Mouse (Mus musculus): ENCODE results near the gene Vmn1r236.
A peak's percentile ranks its signal among the peaks of the same experiment; 100 is the strongest.

The Vmn1r236 gene

DNA sequence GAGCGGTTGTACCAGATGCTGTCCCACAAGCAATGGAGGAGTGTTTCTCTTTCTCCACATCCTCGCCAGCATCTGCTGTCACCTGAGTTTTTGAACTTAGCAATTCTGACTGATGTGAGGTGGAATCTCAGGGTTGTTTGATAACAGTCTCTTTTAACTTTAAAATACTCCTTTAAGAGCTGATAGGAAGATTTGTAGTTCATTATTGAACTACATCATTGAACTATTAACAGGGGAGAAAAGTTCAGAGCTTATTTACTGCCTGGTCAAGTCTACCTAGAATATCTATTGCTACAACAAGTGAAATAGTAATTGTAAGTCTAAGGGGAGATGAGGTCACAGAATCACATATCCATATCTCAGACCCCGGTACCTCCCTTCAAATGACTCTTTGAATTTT, at the start of gene Vmn1r236:
Gene Vmn1r236 (plus strand): TSS at position 301 of the 400 bp plus-strand sequence.
- DNase-seq (ENCODE audit: low spot score in 2 of 2): no peak

GRCm38 (mm10) chr17:21256111-21256510, 26.6 kb upstream of the Vmn1r236 start, which contains the start of gene Vmn1r235:
TSS of gene Vmn1r235 (plus strand) at chr17:21256411.
- no peak for DNase-seq (ENCODE audit: low spot score in 2 of 2)

DNA sequence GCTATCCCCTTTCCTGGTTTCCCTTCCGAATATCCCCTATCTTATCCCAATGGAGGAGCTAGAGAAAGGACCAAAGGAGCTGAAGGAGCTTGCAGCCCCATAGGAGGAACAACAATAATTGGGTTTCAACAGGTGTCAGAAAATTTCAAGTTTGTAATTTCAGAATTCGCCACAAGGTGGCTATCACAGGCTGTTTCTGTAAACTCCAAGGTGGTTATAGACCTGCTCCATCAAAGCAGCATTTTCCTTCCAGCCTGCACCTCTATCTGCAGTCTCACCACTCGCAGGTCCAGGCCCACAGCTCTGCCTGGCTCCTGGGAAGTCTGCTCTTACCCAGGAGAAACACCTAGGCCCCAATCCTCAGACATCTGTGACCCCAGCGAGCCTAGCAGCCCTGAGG, 10.6 kb upstream of the Vmn1r236 start:
- DNase-seq (ENCODE audit: low spot score in 2 of 2): peak; percentile 6 to 71

- DNase-seq (ENCODE audit: low spot score in 2 of 2): no peak
These were observed 1.7 kb downstream of the Vmn1r236 start for GRCm38 (mm10) chr17:21284395-21284794.

DNA sequence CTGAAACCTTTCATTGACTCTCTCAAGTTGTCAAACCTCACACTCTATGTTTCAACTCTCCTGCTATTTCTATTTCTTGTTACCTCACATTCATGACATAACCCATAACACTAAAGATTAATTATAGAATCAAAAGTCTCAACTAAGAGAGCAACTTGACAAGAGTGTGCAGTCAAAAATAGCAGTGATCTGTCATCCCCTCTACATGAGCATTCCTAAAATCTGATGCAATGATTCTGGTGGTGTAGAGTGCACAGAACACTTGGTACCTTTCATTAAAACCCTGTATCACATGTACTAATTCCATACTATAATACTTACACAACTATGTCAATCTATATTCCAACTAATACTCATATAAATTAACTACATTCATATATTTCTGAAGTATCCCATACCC, 7.0 kb downstream of the Vmn1r236 start:
- DNase-seq (ENCODE audit: low spot score in 2 of 2): no peak

DNA sequence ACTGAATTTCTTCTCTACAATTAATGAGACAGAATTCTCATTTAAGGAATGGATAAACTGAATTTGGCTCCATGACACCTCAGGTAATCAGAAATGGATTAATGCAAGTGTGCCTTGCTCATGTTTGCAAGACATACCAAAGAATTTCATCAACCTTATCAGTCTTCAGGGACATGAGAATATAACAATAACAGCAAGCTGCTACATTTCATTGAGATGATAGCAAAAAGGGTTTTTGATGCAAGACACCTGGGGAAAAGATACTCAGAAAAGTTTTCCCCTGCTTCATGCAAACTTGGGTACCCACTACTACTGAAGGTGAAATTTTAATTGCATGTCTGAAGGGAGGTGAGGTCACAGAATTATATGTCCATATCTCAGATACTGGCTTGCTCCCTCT, 28.8 kb downstream of the Vmn1r236 start, which contains the start of gene Vmn1r237:
Gene Vmn1r237 (plus strand): TSS at position 301 of the 400 bp plus-strand sequence.
- no peak for DNase-seq (ENCODE audit: low spot score in 2 of 2)

Measured in thymus, postnatal 10 days (tissue).